Mouse (Mus musculus) midbrain, embryonic 12.5 days (tissue): ENCODE data around the gene Khdrbs2. TPM values are rescaled to one million over a fixed set of nuclear protein-coding genes. Genes with fewer than 3 reads are reported as not detected.
"Not testable (repeated sequence)": the region's sequence is repeated elsewhere in the genome, so short reads cannot be mapped to it uniquely, and the experiment has no call there.

ENCODE experiments used
- ATAC-seq: fragments of 200-750 bp; cut with Nextera tagmentation; 2 replicates; pipeline ENCODE4 v1.8.0; 2017; ENCODE audit warnings: low read depth, moderate TSS enrichment, moderate library complexity; ENCODE audit not compliant: low FRiP score
- H3K27ac ChIP-seq: fragments of 300-500 bp; sonication (generic); replicated peaks from 2 replicates; pipeline ENCODE4 v1.5.1; 2016; ENCODE audit warnings: mild to moderate bottlenecking
- H3K27me3 ChIP-seq: fragments of 300-500 bp; sonication (generic); 2 replicates; pipeline ENCODE4 v1.6.1; 2016; ENCODE audit warnings: mild to moderate bottlenecking
- H3K36me3 ChIP-seq: fragments of 300-500 bp; sonication (generic); 2 replicates; pipeline ENCODE4 v1.6.1; 2016
- H3K4me1 ChIP-seq: fragments of 300-500 bp; sonication (generic); 2 replicates; pipeline ENCODE4 v1.6.1; 2016
- H3K4me2 ChIP-seq: fragments of 300-500 bp; sonication (generic); replicated peaks from 2 replicates; pipeline ENCODE4 v1.6.1; 2016; ENCODE audit warnings: mild to moderate bottlenecking, moderate library complexity
- H3K4me3 ChIP-seq: fragments of 300-500 bp; sonication (generic); 2 replicates; pipeline ENCODE4 v1.5.1; 2016; ENCODE audit warnings: mild to moderate bottlenecking
- H3K9ac ChIP-seq: fragments of 300-500 bp; sonication (generic); replicated peaks from 2 replicates; pipeline ENCODE4 v1.6.1; 2016; ENCODE audit warnings: mild to moderate bottlenecking, moderate library complexity
- H3K9me3 ChIP-seq: fragments of 300-500 bp; sonication (generic); 2 replicates; pipeline ENCODE4 v1.6.1; 2016; ENCODE audit warnings: mild to moderate bottlenecking
- WGBS: fragments of 180-500 bp; shearing (Covaris S2); methylation state at CpG from one replicate; pipeline ENCODE4 v1.1.7; 2016; 5-methylcytosine and 5-hydroxymethylcytosine counted together
- polyA plus RNA-seq: library from polyadenylated mRNA; unstranded; fragments of >200 nt; fragmentation: Nextera tagmentation; extraction: Ambion mirVana; gene quantifications from 2 replicates; pipeline ENCODE4 v1.2.1, GENCODE M21; 2016

Khdrbs2 gene
- polyA plus RNA-seq, 1 experiment from 2014 or later: 20.6 TPM

DNA sequence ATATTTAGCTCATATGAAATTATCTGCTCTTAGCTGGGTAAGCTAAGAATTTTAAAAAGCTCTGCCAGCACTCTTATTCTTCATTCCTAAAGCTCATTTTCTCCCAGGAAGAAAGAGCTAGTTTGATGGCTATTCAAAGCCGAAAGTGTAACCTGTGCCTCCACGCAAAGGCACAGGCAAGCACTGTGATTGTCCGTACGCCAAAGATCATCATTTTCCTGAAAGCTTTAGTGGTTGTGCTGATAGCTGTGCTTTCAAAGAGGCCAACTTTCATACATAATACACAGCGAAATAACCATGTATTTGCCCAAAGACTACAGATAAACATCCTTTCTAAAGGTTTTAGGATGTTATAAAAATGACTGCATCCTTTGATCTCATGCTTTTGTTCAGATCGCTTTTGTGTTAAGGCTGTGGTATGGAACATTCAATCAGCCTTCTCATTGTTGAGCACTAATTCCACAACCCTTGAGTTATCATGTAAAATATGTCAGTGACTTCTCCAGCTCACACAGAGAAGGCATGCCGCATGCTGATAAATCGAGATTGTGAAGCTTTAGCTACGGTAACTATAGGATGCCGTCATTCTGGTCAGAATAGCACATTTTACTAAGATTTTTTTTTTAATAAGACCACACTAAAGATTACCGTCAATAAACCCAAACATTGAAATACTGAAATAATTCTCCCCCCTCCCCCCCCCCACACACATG is 299.1 kb downstream of the Khdrbs2 start:
- H3K36me3 ChIP-seq: no peaks in the 10 kb centered on the region
- H3K9ac ChIP-seq: no peak overlapping the region
- no peaks in the 10 kb centered on the region for H3K4me1 ChIP-seq
- ATAC-seq: no peak
- no peaks in the 10 kb centered on the region for H3K9me3 ChIP-seq
- no peak overlapping the region for H3K4me2 ChIP-seq
- H3K4me3 ChIP-seq: no peak overlapping the region
- 61% methylated on average over 11 of the region's 11 CpGs for WGBS
- no peak overlapping the region for H3K27ac ChIP-seq
- H3K27me3 ChIP-seq: no peaks in the 10 kb centered on the region

DNA sequence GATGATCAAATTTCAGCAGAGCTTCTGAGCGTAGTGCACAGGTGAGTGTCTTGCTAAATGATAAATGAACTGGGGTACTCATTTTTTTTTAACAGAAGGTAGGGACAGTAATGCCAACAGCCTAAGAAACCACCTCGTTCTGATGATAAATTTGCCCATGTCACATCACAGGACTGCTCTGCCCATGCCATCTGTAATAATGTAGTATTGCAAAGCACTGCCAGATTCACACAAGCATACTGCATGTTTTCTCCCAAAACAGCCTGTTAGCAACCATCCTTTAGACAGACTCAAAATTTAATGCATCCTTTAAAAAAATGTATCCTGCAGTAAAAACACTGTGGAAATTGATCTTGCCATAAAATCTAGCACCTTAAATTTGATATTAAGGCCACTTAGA is 315.4 kb downstream of the Khdrbs2 start:
- H3K4me1 ChIP-seq: no peaks in the 10 kb centered on the region
- no peak overlapping the region for H3K4me2 ChIP-seq
- H3K36me3 ChIP-seq: no peaks in the 10 kb centered on the region
- no peak overlapping the region for H3K27ac ChIP-seq
- H3K9ac ChIP-seq: no peak overlapping the region
- H3K4me3 ChIP-seq: no peak overlapping the region
- no peak for ATAC-seq
- 86% methylated on average over 2 of the region's 2 CpGs for WGBS
- H3K9me3 ChIP-seq: no peaks in the 10 kb centered on the region
- no peaks in the 10 kb centered on the region for H3K27me3 ChIP-seq

DNA sequence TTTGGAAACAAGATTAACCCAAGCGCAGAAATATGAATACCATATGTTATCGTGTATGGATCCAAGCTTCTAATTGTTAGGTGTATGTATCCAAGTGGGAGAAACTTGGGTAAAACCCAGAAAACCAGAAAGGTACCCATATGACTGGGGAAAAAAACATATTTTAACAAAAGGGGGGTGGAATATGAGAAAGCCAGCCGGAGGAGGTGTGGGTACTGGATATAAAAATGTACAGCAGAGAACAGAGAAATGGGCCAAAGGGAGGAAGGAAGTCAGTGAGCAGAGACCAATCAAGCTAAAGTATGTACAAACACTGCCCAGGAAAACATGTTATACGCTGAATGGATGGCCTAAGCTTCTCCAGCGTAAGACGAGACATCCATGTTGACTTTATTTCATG is 330.9 kb downstream of the Khdrbs2 start:
- H3K9me3 ChIP-seq: no peaks in the 10 kb centered on the region
- no peaks in the 10 kb centered on the region for H3K36me3 ChIP-seq
- ATAC-seq: no peak
- H3K9ac ChIP-seq: no peak overlapping the region
- 96% methylated on average over 6 of the region's 6 CpGs for WGBS
- H3K27ac ChIP-seq: no peak overlapping the region
- H3K27me3 ChIP-seq: no peaks in the 10 kb centered on the region
- H3K4me3 ChIP-seq: no peak overlapping the region
- H3K4me1 ChIP-seq: no peaks in the 10 kb centered on the region
- no peak overlapping the region for H3K4me2 ChIP-seq

DNA sequence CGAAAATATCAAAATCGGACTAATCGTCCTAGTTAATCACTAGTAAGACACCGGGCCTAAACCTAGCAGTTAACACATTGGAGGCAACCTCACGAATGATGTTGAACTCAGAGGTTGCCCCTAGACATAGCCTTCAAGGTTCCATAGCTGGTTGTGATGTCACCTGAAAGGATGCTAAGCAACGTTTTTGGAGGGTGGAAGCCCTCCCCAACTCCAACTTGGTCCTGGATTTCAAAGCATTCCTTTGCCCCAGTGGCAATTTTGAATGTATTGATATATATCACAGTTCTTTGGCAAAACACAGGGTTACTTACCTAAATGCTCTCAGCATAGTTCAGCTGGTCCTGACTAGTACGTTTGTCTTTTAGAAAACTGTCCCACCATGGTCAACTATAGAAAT is 374.7 kb downstream of the Khdrbs2 start, which contains the start of gene Gm5415:
Gene Gm5415 (minus strand): TSS at position 101 of the 400 bp plus-strand sequence.
- H3K27ac ChIP-seq, ATAC-seq, H3K9me3 ChIP-seq, H3K27me3 ChIP-seq, H3K4me3 ChIP-seq, H3K36me3 ChIP-seq, H3K4me1 ChIP-seq, H3K9ac ChIP-seq, H3K4me2 ChIP-seq: not testable (repeated sequence)
- WGBS: 79% methylated on average over 3 of the region's 7 CpGs

DNA sequence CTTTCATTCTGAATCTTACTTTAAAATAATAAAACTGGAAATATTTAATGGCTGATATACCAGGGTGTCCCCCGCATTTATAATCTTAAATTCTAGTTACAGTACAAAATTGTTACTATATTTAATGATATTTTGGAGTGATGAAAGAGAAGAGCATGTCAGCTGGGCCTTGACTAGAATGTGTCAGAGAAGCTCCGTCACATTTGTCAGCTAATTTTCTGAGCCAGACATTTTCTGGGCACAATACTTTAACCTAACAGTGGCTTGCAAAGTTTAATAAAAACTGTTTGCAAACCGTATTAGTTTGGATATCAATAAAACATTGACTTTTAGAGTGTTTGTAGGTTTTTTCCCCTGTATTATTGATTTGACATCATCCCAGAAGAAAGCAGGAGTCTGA is 380.9 kb downstream of the Khdrbs2 start:
- Histone ChIP-seq H3K27ac (no peak overlapping the region), H3K9me3 (no peaks in the 10 kb centered on the region), H3K36me3 (no peaks in the 10 kb centered on the region), H3K4me1 (no peaks in the 10 kb centered on the region), H3K27me3 (no peaks in the 10 kb centered on the region), H3K4me3 (no peak overlapping the region), H3K9ac (no peak overlapping the region), H3K4me2 (no peak overlapping the region)
- no peak for ATAC-seq
- 86% methylated on average over 3 of the region's 3 CpGs for WGBS

DNA sequence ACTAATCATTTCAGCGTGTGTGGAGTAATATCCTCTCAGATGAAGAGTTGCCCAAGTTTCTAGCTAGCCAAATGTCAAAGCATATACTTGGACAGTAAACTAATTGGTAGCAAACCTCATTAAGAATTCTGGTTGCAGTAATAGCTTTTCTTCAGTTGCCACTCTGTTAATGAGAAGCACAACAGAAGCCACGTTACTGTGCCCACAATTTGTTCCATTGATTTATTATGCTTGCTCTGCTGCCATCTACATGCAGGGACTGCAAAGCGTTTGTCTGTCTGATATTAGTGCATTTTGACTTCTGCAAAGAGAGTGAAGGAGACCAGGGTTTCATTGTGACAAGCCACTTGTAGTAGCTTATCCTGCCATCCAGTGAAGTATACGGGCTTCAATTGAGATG is 381.4 kb downstream of the Khdrbs2 start:
- no peak for ATAC-seq
- WGBS: 67% methylated on average over 4 of the region's 4 CpGs
- H3K4me1 ChIP-seq: no peaks in the 10 kb centered on the region
- H3K4me3 ChIP-seq: no peak overlapping the region
- no peak overlapping the region for H3K9ac ChIP-seq
- H3K27me3 ChIP-seq: no peaks in the 10 kb centered on the region
- H3K36me3 ChIP-seq: no peaks in the 10 kb centered on the region
- H3K4me2 ChIP-seq: no peak overlapping the region
- H3K9me3 ChIP-seq: no peaks in the 10 kb centered on the region
- H3K27ac ChIP-seq: no peak overlapping the region

DNA sequence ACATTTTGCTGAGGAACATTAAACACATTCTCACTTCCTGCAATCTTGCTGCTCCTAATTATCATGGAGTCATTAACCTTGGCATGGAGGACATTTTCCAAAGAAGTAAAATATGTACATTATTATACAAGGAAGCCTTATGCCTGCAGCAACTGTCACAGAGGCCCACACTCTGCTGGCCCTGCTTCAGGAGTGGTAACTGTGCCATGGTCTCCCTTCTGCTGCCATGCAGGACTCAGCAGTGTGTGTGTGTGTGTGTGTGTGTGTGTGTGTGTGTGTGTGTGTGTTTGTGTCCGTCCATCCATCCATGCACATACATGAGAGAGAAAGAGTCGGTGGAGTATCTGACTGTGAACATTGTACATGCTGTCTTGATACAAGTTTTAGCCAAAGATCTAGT is 396.4 kb downstream of the Khdrbs2 start:
- H3K4me2 ChIP-seq: no peak overlapping the region
- H3K4me1 ChIP-seq: no peaks in the 10 kb centered on the region
- H3K36me3 ChIP-seq: no peaks in the 10 kb centered on the region
- H3K4me3 ChIP-seq: no peak overlapping the region
- no peak for ATAC-seq
- 87% methylated on average over 2 of the region's 2 CpGs for WGBS
- H3K9ac ChIP-seq: no peak overlapping the region
- H3K9me3 ChIP-seq: no peaks in the 10 kb centered on the region
- H3K27me3 ChIP-seq: no peaks in the 10 kb centered on the region
- H3K27ac ChIP-seq: no peak overlapping the region

DNA sequence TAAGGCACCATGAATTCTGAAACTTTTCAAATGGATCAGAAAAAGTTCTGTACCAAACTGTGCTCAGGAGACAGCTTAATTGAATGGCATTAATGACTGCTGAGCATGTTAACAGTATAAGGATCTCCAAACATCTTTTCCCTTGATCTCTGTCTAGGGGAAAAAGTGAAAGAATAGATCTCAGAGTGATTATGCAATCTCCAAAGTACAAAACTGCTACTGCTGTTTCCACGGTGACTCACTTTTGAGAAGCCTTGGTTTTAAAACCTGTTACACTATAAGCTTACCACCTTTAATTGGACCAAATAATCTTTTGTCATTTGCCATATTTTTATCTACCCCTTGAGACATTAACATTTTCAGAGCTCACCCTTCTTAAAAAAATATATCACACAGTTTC is 453.5 kb downstream of the Khdrbs2 start:
- Histone ChIP-seq H3K9me3 (0 out of 2 replicates have a peak, but pooled peaks cover 3% of the 10 kb centered on the region), H3K4me1 (no peaks in the 10 kb centered on the region), H3K36me3 (no peaks in the 10 kb centered on the region), H3K4me3 (no peak overlapping the region), H3K27ac (no peak overlapping the region), H3K27me3 (no peaks in the 10 kb centered on the region), H3K4me2 (no peak overlapping the region), H3K9ac (no peak overlapping the region)
- 64% methylated on average over 1 of the region's 1 CpGs for WGBS
- no peak for ATAC-seq

DNA sequence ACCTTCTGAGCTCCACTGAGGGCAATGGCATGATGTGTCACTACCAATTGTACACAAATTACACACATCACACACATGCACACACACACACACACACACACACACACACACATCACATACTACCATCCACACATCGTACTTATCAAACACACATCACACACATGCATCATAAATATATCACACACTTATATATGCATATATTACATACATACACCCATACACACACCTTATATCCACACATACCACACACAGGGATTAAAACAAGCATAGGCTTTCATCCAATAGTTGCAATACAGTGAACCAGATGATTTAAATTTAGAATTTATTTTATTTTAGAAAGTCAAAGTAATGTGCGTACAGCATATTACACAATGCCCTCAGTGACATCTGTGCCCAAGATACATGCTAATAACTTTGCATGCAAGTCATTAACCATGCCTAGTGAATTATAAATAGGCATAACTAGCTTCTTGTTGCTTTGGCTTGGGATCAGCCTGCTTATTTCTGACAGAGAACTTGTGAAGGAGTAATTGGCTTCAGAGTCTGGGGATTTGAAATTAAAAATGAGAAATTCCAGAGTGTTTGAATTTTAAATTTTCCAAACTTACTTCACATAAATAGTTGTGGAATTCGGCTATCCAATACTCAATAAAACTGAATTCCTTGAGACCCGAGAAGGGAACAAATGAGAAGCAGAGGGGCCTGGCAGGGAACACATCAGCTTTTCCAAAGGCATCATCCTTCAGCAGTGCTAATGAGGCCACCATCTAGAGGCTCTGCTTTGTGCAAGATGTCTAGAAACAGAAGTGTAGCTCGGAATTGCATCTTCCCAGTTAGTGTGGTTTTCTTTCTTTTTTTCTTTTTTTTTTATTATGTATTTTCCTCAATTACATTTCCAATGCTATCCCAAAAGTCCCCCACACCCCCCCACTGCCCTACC is 460.2 kb downstream of the Khdrbs2 start:
- Histone ChIP-seq H3K27me3 (no peaks in the 10 kb centered on the region), H3K27ac (no peak overlapping the region), H3K9me3 (0 out of 2 replicates have a peak, but pooled peaks cover 3% of the 10 kb centered on the region), H3K9ac (no peak overlapping the region), H3K4me2 (no peak overlapping the region), H3K4me3 (no peak overlapping the region), H3K36me3 (no peaks in the 10 kb centered on the region), H3K4me1 (no peaks in the 10 kb centered on the region)
- WGBS: 87% methylated on average over 5 of the region's 5 CpGs
- ATAC-seq: no peak

DNA sequence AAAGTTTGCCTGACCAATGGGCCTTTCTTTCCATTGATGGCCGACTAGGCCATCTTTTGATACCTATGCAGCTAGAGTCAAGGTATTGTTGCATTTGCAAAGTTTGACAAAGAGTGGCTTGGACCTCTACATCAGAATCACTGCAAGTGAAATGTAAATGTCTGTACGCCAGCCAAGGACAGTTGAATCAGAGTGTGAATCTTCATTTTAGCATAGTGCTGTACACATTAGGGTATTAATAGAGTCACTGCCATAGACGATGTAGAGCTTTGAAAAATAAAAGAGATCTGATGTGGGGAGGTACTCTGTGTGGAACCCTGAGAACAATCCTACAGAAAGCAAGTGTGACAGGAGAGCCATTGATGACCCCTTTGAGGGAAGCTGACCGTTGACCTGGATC is 460.9 kb downstream of the Khdrbs2 start:
- 89% methylated on average over 4 of the region's 4 CpGs for WGBS
- H3K9me3 ChIP-seq: 0 out of 2 replicates have a peak, but pooled peaks cover 3% of the 10 kb centered on the region
- H3K4me2 ChIP-seq: no peak overlapping the region
- no peak for ATAC-seq
- H3K4me1 ChIP-seq: no peaks in the 10 kb centered on the region
- H3K9ac ChIP-seq: no peak overlapping the region
- H3K4me3 ChIP-seq: no peak overlapping the region
- no peak overlapping the region for H3K27ac ChIP-seq
- H3K36me3 ChIP-seq: no peaks in the 10 kb centered on the region
- H3K27me3 ChIP-seq: no peaks in the 10 kb centered on the region

DNA sequence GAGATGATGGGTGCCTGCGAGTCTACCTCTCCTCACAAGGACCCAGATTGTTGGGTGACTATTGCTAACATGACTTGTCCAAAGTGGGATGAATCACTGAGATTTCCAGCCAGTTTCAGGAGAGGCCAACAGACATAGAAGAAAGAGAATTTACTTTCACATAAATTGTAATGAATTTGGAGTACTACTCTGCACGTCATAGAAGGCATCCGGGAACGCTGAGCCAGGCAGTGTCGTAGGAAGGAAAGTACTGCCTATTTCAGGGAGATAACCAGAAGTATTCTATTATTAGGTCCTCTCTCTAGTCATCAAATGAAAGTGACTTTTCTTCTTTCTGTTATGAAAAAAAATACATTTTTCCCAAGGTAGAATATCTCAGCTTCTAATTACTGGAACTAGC is 466.6 kb downstream of the Khdrbs2 start:
- H3K27ac ChIP-seq: no peak overlapping the region
- H3K9me3 ChIP-seq: no peaks in the 10 kb centered on the region
- no peak overlapping the region for H3K4me2 ChIP-seq
- H3K27me3 ChIP-seq: no peaks in the 10 kb centered on the region
- H3K36me3 ChIP-seq: no peaks in the 10 kb centered on the region
- 97% methylated on average over 5 of the region's 5 CpGs for WGBS
- no peaks in the 10 kb centered on the region for H3K4me1 ChIP-seq
- H3K4me3 ChIP-seq: no peak overlapping the region
- no peak overlapping the region for H3K9ac ChIP-seq
- ATAC-seq: no peak

DNA sequence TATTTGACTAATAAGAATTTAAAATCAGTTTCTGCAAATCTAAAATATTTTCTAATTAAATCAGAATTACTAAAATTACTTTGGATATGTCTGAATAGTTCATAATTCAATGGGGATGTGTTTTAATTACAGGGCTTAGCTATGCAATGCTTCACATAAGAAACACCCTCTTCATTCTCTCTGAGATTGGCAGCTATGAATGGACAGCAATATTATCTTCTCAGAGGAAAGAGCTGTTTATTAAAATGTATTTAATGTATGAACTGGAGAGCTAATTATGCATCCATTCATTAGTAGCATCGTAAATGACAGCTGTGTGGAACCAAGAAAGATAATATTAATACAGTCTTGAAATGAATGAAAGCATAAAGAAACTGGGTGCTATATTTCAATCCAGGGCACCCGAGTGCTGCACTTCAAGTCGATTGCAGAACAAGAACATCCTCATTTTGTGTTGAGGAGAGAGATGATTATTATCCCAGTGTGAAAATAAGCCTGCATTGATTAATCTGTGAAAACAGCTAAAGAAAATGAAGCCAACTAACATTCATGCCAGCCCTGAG is 477.2 kb downstream of the Khdrbs2 start:
- no peaks in the 10 kb centered on the region for H3K36me3 ChIP-seq
- WGBS: 75% methylated on average over 3 of the region's 3 CpGs
- no peaks in the 10 kb centered on the region for H3K27me3 ChIP-seq
- no peak overlapping the region for H3K4me3 ChIP-seq
- H3K27ac ChIP-seq: no peak overlapping the region
- no peak overlapping the region for H3K9ac ChIP-seq
- H3K4me1 ChIP-seq: no peaks in the 10 kb centered on the region
- 0 out of 2 replicates have a peak, but pooled peaks have one; percentile 41 for ATAC-seq
- no peak overlapping the region for H3K4me2 ChIP-seq
- no peaks in the 10 kb centered on the region for H3K9me3 ChIP-seq
